Mouse (Mus musculus): ENCODE measurements around the gene Metap1.

DNA sequence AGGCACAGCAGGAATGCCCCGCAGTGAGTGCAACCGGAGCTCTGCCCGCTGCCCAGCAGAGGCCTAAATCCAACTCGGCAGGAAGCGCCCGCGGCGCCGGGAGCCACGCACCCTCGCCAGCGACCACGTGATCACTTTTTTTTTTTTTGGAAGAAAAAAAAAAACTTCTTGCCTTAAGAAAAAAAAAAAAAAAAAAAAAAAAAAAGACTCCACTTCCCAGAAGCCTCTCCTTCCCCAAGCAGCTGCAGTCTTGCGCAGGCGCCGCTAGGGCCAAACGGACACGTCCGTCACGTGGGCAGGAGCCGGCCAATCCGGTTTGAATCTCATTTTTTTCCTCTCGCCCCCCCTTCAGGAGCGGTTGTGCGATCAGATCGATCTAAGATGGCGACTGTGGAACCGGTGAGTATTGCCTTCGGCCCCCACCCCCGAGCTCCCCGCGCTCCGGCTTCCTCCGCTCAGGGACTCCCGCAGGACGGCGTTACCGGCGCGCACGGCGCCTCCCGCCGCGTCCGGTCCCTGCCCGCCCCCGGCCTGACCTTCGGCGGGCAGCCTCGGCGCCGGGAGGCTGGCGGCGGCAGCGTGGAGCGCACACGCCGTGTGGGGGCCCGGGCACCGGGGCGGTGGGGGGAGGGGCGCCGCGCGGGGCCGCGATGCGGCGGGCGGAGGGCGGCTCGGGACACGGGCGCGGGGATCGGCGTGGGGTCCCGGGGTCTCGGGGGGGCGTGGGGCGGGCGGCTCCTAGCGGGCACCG lies 37.8 kb upstream of the Metap1 start:
- TF ChIP-seq CTCF (IDR thresholded peaks at IDR 0.05; ENCODE audit: control insufficient read depth, insufficient read depth, insufficient read length) (no peak), USF1 (IDR thresholded peaks at IDR 0.05; ENCODE audit: low read depth) (peak; percentile 98), MAX (IDR thresholded peaks at IDR 0.05) (no peak)

All from C2C12 (cell line).